Mouse (Mus musculus): ENCODE data around the gene Zfp92. TPM values are rescaled to one million over a fixed set of nuclear protein-coding genes. Genes with fewer than 3 reads are reported as not detected.

Gene Zfp92
- total RNA-seq, 2 experiments from 2014 or later, result 0.25 to 0.31 TPM

DNA sequence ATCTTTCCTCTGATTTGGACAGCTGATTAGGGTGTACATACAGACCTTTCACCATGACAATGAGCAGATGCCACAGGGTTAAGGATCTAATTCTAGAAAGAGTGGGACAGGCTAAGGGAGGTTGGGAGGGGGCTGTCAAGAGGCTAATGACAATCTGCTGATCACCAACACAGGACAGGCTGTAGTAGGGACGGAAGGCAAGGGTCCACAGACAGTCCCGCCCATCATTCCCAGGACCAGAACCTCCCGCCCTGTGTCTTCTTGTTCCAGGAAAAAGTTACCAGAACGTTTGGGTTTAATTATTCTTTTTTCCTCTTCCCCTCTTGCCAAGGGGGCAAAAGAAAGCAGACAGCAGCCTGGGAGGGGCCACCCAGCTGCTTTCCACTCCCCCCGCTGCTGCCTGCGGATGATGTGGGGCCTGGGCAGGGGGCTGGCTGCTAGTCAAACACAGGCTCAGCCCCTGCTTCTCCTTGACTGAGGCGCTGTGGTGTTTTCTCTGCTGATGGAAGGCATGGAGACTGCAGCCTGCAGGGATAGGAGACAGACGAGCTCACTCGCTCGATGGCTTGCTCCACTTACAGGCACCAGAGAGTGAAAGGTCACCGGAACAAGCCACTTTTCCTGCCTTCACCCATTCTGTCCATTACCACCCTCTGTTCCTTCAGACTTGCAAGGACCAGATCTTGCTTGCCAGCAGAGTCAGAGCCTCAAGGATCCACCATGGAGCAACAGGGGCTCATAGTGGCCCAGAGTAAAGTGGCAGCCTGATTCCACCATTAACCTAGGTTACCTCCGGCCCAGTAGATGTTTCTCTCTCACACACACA lies 63.7 kb downstream of the Zfp92 start:
- no peak for DNase-seq (ENCODE audit: low spot score in 2 of 2)

DNA sequence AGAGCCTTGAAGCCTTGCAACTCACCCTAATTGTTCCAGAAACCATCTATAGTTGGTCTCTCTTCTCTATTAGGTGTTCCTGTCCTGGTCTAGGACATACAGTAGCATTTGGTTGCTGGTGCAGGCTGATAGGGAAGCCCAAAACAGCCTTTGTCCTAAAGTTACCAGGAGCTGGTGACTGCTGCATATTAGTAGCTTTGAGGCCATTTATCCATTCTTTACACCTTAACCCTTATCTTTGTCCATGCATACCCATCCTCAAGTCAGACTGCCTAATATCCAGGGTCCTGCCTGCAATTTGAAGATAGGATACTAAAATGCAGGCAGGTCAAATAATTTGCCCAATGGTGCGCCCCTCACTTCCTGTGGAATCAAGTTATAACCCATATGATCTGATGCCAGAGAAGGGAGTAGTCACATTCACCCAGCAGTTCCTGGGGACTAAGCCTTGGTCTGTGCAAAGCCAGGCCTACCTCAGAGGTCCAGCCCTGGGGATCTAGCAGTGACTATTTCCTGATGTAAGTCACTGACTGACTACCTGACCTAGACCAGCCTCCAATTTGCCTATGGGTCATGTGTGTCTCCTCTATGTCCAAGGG lies 64.9 kb downstream of the Zfp92 start:
- DNase-seq (ENCODE audit: low spot score in 2 of 2), result no peak

DNA sequence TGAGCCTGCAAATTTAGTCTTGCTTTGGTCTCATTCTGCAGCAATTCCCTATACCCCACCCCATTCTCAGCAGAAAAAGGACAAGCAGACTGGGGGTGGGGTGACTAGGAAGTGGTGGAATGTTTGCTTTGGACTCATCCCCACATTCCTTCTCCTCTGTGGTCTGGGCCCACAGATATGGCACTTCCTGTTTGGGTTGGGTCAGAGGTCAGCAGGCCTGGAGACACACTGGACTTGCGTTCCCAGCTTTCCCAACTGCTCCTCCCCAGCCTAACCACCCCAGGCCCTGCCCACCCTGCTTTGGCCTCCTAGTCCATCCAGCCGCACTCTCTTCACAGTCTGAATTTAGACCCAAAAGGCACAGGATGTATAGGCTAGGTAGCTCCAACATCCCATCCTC lies 65.7 kb downstream of the Zfp92 start:
- no peak for DNase-seq (ENCODE audit: low spot score in 2 of 2)

DNA sequence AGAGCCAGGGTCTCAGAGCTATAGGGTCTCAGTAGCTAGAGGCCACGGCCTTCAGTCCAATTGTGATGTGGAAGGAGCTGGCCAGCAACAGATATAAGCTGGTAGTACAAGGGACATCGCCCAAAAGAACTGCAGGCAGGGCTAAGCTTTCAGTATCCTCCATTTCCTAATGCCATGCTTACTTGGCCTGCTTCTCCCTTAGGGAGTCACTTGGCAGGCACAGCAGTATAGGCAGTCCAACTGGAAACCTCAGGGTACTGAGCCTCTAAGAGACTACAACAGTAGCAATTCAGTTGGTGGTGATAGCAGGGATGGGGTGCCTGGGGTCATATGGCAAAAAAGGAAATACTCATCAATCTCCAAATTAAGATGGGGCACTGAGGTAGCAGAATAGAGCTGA lies 66.6 kb downstream of the Zfp92 start:
- no peak for DNase-seq (ENCODE audit: low spot score in 2 of 2)

Other genes starting within 250 kb of the Zfp92 start
- not detected for gene Spin2d, start 234.1 kb upstream of the Zfp92 start, total RNA-seq (2021)
- gene Xlr3b, start 218.9 kb upstream of the Zfp92 start, total RNA-seq (2021), result 10 to 100 TPM in 1 of 2 experiments, 1 to 10 TPM in 1; 4.5 to 14.5 TPM
- gene Xlr4b, start 196.8 kb upstream of the Zfp92 start, total RNA-seq (2021), result 1 to 10 TPM in 1 of 2 experiments, under 1 TPM in 1; 0.53 to 1.7 TPM
- 1 to 10 TPM; 9.0 to 9.8 TPM for gene F8a, start 182.8 kb upstream of the Zfp92 start, total RNA-seq (2021)
- gene Xlr4c, start 168.0 kb upstream of the Zfp92 start, total RNA-seq (2021), result not detected
- under 1 TPM in 1 of 2 experiments, not detected in 1; 0.20 TPM for gene Xlr3c, start 145.7 kb upstream of the Zfp92 start, total RNA-seq (2021)
- not detected for gene Xlr5a, start 118.1 kb upstream of the Zfp92 start, total RNA-seq (2021)
- not detected for gene Xlr5c, start 118.1 kb upstream of the Zfp92 start, total RNA-seq (2021)
- not detected for gene Gm45015, start 74.3 kb upstream of the Zfp92 start, total RNA-seq (2021)
- gene Zfp275, start 68.5 kb upstream of the Zfp92 start, total RNA-seq (2021), result 10 to 100 TPM; 26.6 to 28.8 TPM
- gene Gm18336, start 12.4 kb upstream of the Zfp92 start, total RNA-seq (2021), result not detected
- gene Trex2, start 24.2 kb downstream of the Zfp92 start, total RNA-seq (2021), result not detected
- gene Haus7, start 47.9 kb downstream of the Zfp92 start, total RNA-seq (2021), result 10 to 100 TPM; 45.4 to 52.8 TPM
- gene Bgn, start 72.5 kb downstream of the Zfp92 start, total RNA-seq (2021), result 100 to 1,000 TPM; 245 to 273 TPM
- gene Atp2b3, start 92.0 kb downstream of the Zfp92 start, total RNA-seq (2021), result 10 to 100 TPM; 20.3 to 22.6 TPM
- 1 to 10 TPM; 2.1 to 4.1 TPM for gene Dusp9, start 228.3 kb downstream of the Zfp92 start, total RNA-seq (2021)
- gene Pnck, start 249.0 kb downstream of the Zfp92 start, total RNA-seq (2021), result 10 to 100 TPM; 21.1 to 21.3 TPM